In the genomic region with DNA sequence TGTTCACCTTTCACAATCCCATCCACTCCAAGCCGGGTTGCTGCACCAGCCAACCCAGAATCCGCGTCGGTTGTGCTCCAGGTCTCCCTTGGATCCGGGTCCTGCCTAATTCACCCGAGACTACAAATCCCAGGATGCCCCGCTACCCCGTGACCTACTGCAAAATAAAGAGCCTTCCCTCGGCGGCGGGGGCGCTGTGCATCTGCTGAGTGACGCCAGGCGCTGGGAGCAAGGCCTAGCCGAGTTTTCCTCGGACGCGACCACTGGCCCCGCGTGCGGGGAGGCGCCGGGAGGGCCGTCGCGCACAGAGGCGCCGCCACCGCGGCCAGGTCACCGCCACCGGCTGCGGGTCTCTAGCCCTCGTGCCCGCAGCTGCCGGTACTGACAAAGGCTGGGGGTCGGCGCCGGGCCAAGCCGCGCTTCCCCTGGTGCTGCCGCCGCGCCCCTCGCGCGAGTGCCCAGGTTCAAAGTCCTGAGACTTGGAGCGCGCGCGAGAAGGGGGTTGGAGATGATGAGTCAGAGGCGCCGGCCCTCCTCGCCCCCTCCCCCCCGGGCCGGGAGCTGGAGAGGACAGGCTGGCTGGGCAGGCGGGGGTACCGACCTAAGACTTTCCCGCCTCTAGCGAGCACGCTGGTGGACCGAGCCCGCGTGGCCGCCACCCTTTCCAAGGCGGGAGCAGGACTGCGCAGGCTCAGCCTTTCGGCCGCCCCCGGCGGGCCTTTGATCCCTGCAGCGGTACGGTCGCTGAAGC, we compare ENCODE assay signal across 8 mouse cellular contexts. TPM values are rescaled to one million over a fixed set of nuclear protein-coding genes. Genes with fewer than 3 reads are reported as not detected.
A peak's percentile ranks its signal among the peaks of the same experiment; 100 is the strongest.
DNase-seq lines count a peak whose midpoint lies in the region; ATAC-seq and TF ChIP-seq lines count a peak whose summit lies in the region.

No protein-coding gene starts in this region.

- under 1% methylated on average over 74 of the region's 74 CpGs for whole genome bisulfite sequencing in cerebellum, adult 2 months
- 2% methylated on average over 72 of the region's 74 CpGs for WGBS in forebrain, postnatal 0 days
- under 1% methylated on average over 72 of the region's 74 CpGs for WGBS in lung, adult 2 months
- WGBS in neural tube, embryonic 15.5 days, result under 1% methylated on average over 74 of the region's 74 CpGs

- peak; percentile 3 to 68 (median 59); a peak in 4 of 6 replicates for TF ChIP-seq CTCF in MEL (IDR thresholded peaks at IDR 0.05 in 2 of 3, conservative IDR thresholded peaks at IDR 0.05 in 1 of 3; ENCODE audit: control insufficient read depth in 1 of 3, insufficient read depth in 1 of 3, low read depth in 2 of 3, low read length in 3 of 3, poor library complexity in 1 of 3, severe bottlenecking in 1 of 3)
- no peak for TF ChIP-seq CTCF in cerebellum, adult 2 months (IDR thresholded peaks at IDR 0.05; ENCODE audit: borderline replicate concordance, insufficient read depth, low read depth, low read length)
- TF ChIP-seq CTCF in forebrain, postnatal 0 days (IDR thresholded peaks at IDR 0.05; ENCODE audit: low read depth), result peak; percentile 73
- TF ChIP-seq CTCF in layer of hippocampus, adult 2 months (conservative IDR thresholded peaks at IDR 0.05), result peak; percentile 58
- TF ChIP-seq CTCF in lung, adult 2 months (IDR thresholded peaks at IDR 0.05; ENCODE audit: insufficient read depth, low read length), result no peak; the same call in 1 of the 2 replicates

- H3K27me3 ChIP-seq in MEL (ENCODE audit: control insufficient read depth in 1 of 2, insufficient read depth in 2 of 2, low read length in 2 of 2), result no peaks in the 10 kb centered on the region
- H3K27me3 ChIP-seq in cerebellum, adult 2 months (ENCODE audit: control insufficient read depth, insufficient read depth, low read length), result no peaks in the 10 kb centered on the region
- H3K27me3 ChIP-seq in forebrain, postnatal 0 days (ENCODE audit: insufficient read depth, low read length), result no peaks in the 10 kb centered on the region
- H3K27me3 ChIP-seq in neural tube, embryonic 15.5 days (replicated peaks), result no peaks in the 10 kb centered on the region

- H3K4me3 ChIP-seq in MEL (ENCODE audit: control insufficient read depth in 1 of 2, insufficient read depth in 1 of 2, low read depth in 2 of 2, low read length in 2 of 2), result peak overlapping the region; percentile 77 to 86
- H3K4me3 ChIP-seq in cerebellum, adult 2 months (replicated peaks; ENCODE audit: insufficient read depth, low read depth, low read length), result peak overlapping the region; percentile 100
- H3K4me3 ChIP-seq in forebrain, postnatal 0 days (ENCODE audit: low read depth, low read length), result peak overlapping the region; percentile 76
- peak overlapping the region; percentile 90 for H3K4me3 ChIP-seq in layer of hippocampus, adult 2 months
- peak overlapping the region; percentile 75 for H3K4me3 ChIP-seq in lung, adult 2 months (replicated peaks; ENCODE audit: extremely low read depth, low read depth, low read length)
- H3K4me3 ChIP-seq in neural tube, embryonic 15.5 days (replicated peaks), result peak overlapping the region; percentile 72

- H3K4me2 ChIP-seq in forebrain, postnatal 0 days (ENCODE audit: low read depth), result peak overlapping the region; percentile 77
- H3K4me2 ChIP-seq in neural tube, embryonic 15.5 days, result peak overlapping the region; percentile 66

- peak overlapping the region; percentile 88 for H3K9ac ChIP-seq in MEL (ENCODE audit: control insufficient read depth, low read depth, low read length, poor library complexity, severe bottlenecking)
- peak overlapping the region; percentile 93 for H3K9ac ChIP-seq in forebrain, postnatal 0 days
- H3K9ac ChIP-seq in neural tube, embryonic 15.5 days (replicated peaks), result peak overlapping the region; percentile 94

- peak; percentile 94 for ATAC-seq in forebrain, postnatal 0 days
- ATAC-seq in neural tube, embryonic 15.5 days (ENCODE audit: low FRiP score), result peak; percentile 91

- peaks cover 9 to 45% of the 10 kb centered on the region in 2 experiments for H3K4me1 ChIP-seq in MEL (ENCODE audit: control insufficient read depth in 1 of 2, insufficient read depth in 2 of 2, low read length in 2 of 2)
- H3K4me1 ChIP-seq in cerebellum, adult 2 months (ENCODE audit: control insufficient read depth, insufficient read depth, low read length), result peaks cover 34% of the 10 kb centered on the region
- H3K4me1 ChIP-seq in forebrain, postnatal 0 days (ENCODE audit: insufficient read depth), result peaks cover 15% of the 10 kb centered on the region; the same call in 1 of the 2 replicates
- peaks cover 10% of the 10 kb centered on the region for H3K4me1 ChIP-seq in lung, adult 2 months (ENCODE audit: control insufficient read depth, insufficient read depth, low read length)
- peaks cover 62% of the 10 kb centered on the region for H3K4me1 ChIP-seq in neural tube, embryonic 15.5 days

- peaks cover 0 to 35% of the 10 kb centered on the region in 2 experiments; a peak in 2 of 4 replicates for H3K36me3 ChIP-seq in MEL (ENCODE audit: control insufficient read depth in 1 of 2, insufficient read depth in 2 of 2, low read length in 2 of 2)
- no peaks in the 10 kb centered on the region for H3K36me3 ChIP-seq in forebrain, postnatal 0 days (ENCODE audit: insufficient read depth)
- H3K36me3 ChIP-seq in neural tube, embryonic 15.5 days, result no peaks in the 10 kb centered on the region

- peak overlapping the region; percentile 94 for H3K27ac ChIP-seq in MEL (ENCODE audit: control insufficient read depth, low read depth, low read length)
- peak overlapping the region; percentile 100 for H3K27ac ChIP-seq in cerebellum, adult 2 months (ENCODE audit: insufficient read depth, low read length)
- peak overlapping the region; percentile 99 for H3K27ac ChIP-seq in forebrain, postnatal 0 days (ENCODE audit: low read depth, low read length)
- H3K27ac ChIP-seq in layer of hippocampus, adult 2 months, result peak overlapping the region; percentile 99
- peak overlapping the region; percentile 99 for H3K27ac ChIP-seq in neural tube, embryonic 15.5 days (replicated peaks)

- H3K9me3 ChIP-seq in MEL (replicated peaks; ENCODE audit: insufficient read depth, low read length), result no peaks in the 10 kb centered on the region
- no peaks in the 10 kb centered on the region for H3K9me3 ChIP-seq in forebrain, postnatal 0 days (ENCODE audit: low read length)
- H3K9me3 ChIP-seq in neural tube, embryonic 15.5 days (replicated peaks), result no peaks in the 10 kb centered on the region

- TF ChIP-seq RAD21 in MEL (IDR thresholded peaks at IDR 0.05; ENCODE audit: low read depth, low read length), result no peak

- peak; percentile 59 to 76; a peak in 2 of 4 replicates for TF ChIP-seq POLR2A in MEL (IDR thresholded peaks at IDR 0.05; ENCODE audit: control insufficient read depth in 1 of 2, insufficient read depth in 1 of 2, low read depth in 1 of 2, low read length in 2 of 2, poor library complexity in 1 of 2)
- peak; percentile 81 for TF ChIP-seq POLR2A in cerebellum, adult 2 months (IDR thresholded peaks at IDR 0.05; ENCODE audit: borderline replicate concordance, insufficient read depth, low read length)
- TF ChIP-seq POLR2A in lung, adult 2 months (IDR thresholded peaks at IDR 0.05; ENCODE audit: borderline replicate concordance, extremely low read depth, low read depth, low read length), result peak; percentile 78

- peak; percentile 98 for DNase-seq in MEL (ENCODE audit: low read depth, low spot score)
- DNase-seq in cerebellum, adult 2 months, result peak; percentile 99
- DNase-seq in forebrain, postnatal 0 days, result peak; percentile 98
- DNase-seq in heart, postnatal 4 days, result peak; percentile 97
- DNase-seq in layer of hippocampus, adult 2 months (ENCODE audit: low spot score in 2 of 2), result peak; percentile 98
- peak; percentile 94 for DNase-seq in lung, adult 2 months
- DNase-seq in testis, postnatal 10 days (ENCODE audit: low spot score), result peak; percentile 97

- peak in 1 of 2 experiments; percentile 20; a peak in 1 of 4 replicates for TF ChIP-seq EP300 in MEL (IDR thresholded peaks at IDR 0.05; ENCODE audit: low read depth in 1 of 2, low read length in 2 of 2)

- H3K79me2 ChIP-seq in MEL (ENCODE audit: control insufficient read depth, insufficient read depth, low read length, poor library complexity), result peaks cover 14% of the 10 kb centered on the region

RNA-seq across cellular contexts. Expression of gene Zfp219, which starts 0.8 kb away (rescaled TPM):
- 32.1 and 36.3 TPM in 2 replicates for total RNA-seq in MEL (2012; rRNA removed)
- polyA plus RNA-seq in MEL (2012; ENCODE audit: insufficient read depth in 1 of 2, insufficient read length in 2 of 2, low read depth in 1 of 2, low replicate concordance in 2 of 2, missing spikeins in 1 of 2), result 10 to 100 TPM in 1 of 2 experiments, not detected in 1; 46.9 TPM
- polyA plus RNA-seq in cerebellum, adult 2 months (2012; rRNA removed), result 184 and 188 TPM in 2 replicates
- total RNA-seq in forebrain, postnatal 0 days (2014; rRNA removed), result 37.2 and 51.4 TPM in 2 replicates
- polyA plus RNA-seq in forebrain, postnatal 0 days (2015; fragmentation: Nextera tagmentation; extraction: Ambion mirVana), result 16.6 and 19.8 TPM in 2 replicates
- 10 to 100 TPM; 37.5 to 42.0 TPM for total RNA-seq in heart, postnatal 4 days (2021)
- 10 to 100 TPM; 46.5 to 46.8 TPM for total RNA-seq in layer of hippocampus, adult 2 months (2021)
- polyA plus RNA-seq in lung, adult 2 months (2012; rRNA removed), result 84.8 and 87.6 TPM in 2 replicates
- 25.3 and 28.6 TPM in 2 replicates for polyA plus RNA-seq in neural tube, embryonic 15.5 days (2015; fragmentation: Nextera tagmentation; extraction: Ambion mirVana)

RNA-seq across cellular contexts. Expression of gene Tmem253, which starts 4.3 kb away (rescaled TPM):
- 0.39 and 0.46 TPM in 2 replicates for total RNA-seq in MEL (2012; rRNA removed)
- polyA plus RNA-seq in MEL (2012; ENCODE audit: insufficient read depth in 1 of 2, insufficient read length in 2 of 2, low read depth in 1 of 2, low replicate concordance in 2 of 2, missing spikeins in 1 of 2), result 1 to 10 TPM in 1 of 2 experiments, not detected in 1; 3.6 TPM
- polyA plus RNA-seq in cerebellum, adult 2 months (2012; rRNA removed), result 2.0 and 2.4 TPM in 2 replicates
- 0.38 TPM in 1 of 2 replicates, not detected in the other for total RNA-seq in forebrain, postnatal 0 days (2014; rRNA removed)
- 0.67 TPM in 1 of 2 replicates, not detected in the other for polyA plus RNA-seq in forebrain, postnatal 0 days (2015; fragmentation: Nextera tagmentation; extraction: Ambion mirVana)
- total RNA-seq in heart, postnatal 4 days (2021), result 1 to 10 TPM; 1.4 to 1.8 TPM
- total RNA-seq in layer of hippocampus, adult 2 months (2021), result 1 to 10 TPM in 1 of 2 experiments, under 1 TPM in 1; 0.34 to 1.4 TPM
- polyA plus RNA-seq in lung, adult 2 months (2012; rRNA removed), result 0.58 and 0.69 TPM in 2 replicates
- 0.88 and 1.4 TPM in 2 replicates for polyA plus RNA-seq in neural tube, embryonic 15.5 days (2015; fragmentation: Nextera tagmentation; extraction: Ambion mirVana)

RNA-seq across cellular contexts. Expression of gene Olfr221, which starts 22.5 kb away (rescaled TPM):
- total RNA-seq in MEL (2012; rRNA removed), result not detected in 2 replicates
- not detected for polyA plus RNA-seq in MEL (2012; ENCODE audit: insufficient read depth in 1 of 2, insufficient read length in 2 of 2, low read depth in 1 of 2, low replicate concordance in 2 of 2, missing spikeins in 1 of 2)
- polyA plus RNA-seq in cerebellum, adult 2 months (2012; rRNA removed), result 0.03 and 0.10 TPM in 2 replicates
- total RNA-seq in forebrain, postnatal 0 days (2014; rRNA removed), result not detected in 2 replicates
- not detected in 2 replicates for polyA plus RNA-seq in forebrain, postnatal 0 days (2015; fragmentation: Nextera tagmentation; extraction: Ambion mirVana)
- total RNA-seq in heart, postnatal 4 days (2021), result not detected
- not detected for total RNA-seq in layer of hippocampus, adult 2 months (2021)
- polyA plus RNA-seq in lung, adult 2 months (2012; rRNA removed), result not detected in 2 replicates
- polyA plus RNA-seq in neural tube, embryonic 15.5 days (2015; fragmentation: Nextera tagmentation; extraction: Ambion mirVana), result not detected in 2 replicates

RNA-seq across cellular contexts. Expression of gene Arhgef40, which starts 35.2 kb away (rescaled TPM):
- 6.4 and 9.9 TPM in 2 replicates for total RNA-seq in MEL (2012; rRNA removed)
- polyA plus RNA-seq in MEL (2012; ENCODE audit: insufficient read depth in 1 of 2, insufficient read length in 2 of 2, low read depth in 1 of 2, low replicate concordance in 2 of 2, missing spikeins in 1 of 2), result 100 to 1,000 TPM in 1 of 2 experiments, 10 to 100 TPM in 1; 37.5 to 150 TPM
- polyA plus RNA-seq in cerebellum, adult 2 months (2012; rRNA removed), result 44.1 and 48.0 TPM in 2 replicates
- total RNA-seq in forebrain, postnatal 0 days (2014; rRNA removed), result 61.6 and 84.6 TPM in 2 replicates
- polyA plus RNA-seq in forebrain, postnatal 0 days (2015; fragmentation: Nextera tagmentation; extraction: Ambion mirVana), result 27.3 and 46.8 TPM in 2 replicates
- 10 to 100 TPM; 64.6 to 65.6 TPM for total RNA-seq in heart, postnatal 4 days (2021)
- 10 to 100 TPM; 27.9 to 32.2 TPM for total RNA-seq in layer of hippocampus, adult 2 months (2021)
- polyA plus RNA-seq in lung, adult 2 months (2012; rRNA removed), result 70.0 and 72.8 TPM in 2 replicates
- polyA plus RNA-seq in neural tube, embryonic 15.5 days (2015; fragmentation: Nextera tagmentation; extraction: Ambion mirVana), result 71.3 and 82.7 TPM in 2 replicates

Comparison
In these comparisons a context has a peak if more than half of its experiments do, and no peak if none do; other contexts are left out.
1. Peak in every context shown above with its lines: DNase-seq, ATAC-seq, H3K4me3 ChIP-seq and H3K27ac ChIP-seq.
2. CTCF ChIP-seq: peak in MEL (3 of 3), forebrain, postnatal 0 days (single experiment) and layer of hippocampus, adult 2 months (single experiment); none in cerebellum, adult 2 months (single experiment) and lung, adult 2 months (single experiment).